Mouse (Mus musculus) forebrain, postnatal 0 days (tissue): ENCODE measurements at regions not wholly inside any gene's neighbourhood (a gene's known extent, or its start where the extent isn't known, plus 50 kb on each side); places are given as distances from the start of the nearest gene placed in this dataset.
A peak's percentile ranks its signal among the peaks of the same experiment; 100 is the strongest.
"Not testable (repeated sequence)": the region's sequence is repeated elsewhere in the genome, so short reads cannot be mapped to it uniquely, and the experiment has no call there.

Experiments
- ATAC-seq: fragments of 200-750 bp; cut with Nextera tagmentation; 2 replicates; pipeline ENCODE4 v1.8.0; 2017; ENCODE audit warnings: mild to moderate bottlenecking, moderate library complexity
- DNase-seq: peaks from one replicate; pipeline ENCODE4 v3.0.0-alpha.2; 2015
- H3K27ac ChIP-seq: fragments of 300-500 bp; sonication (generic); 2 replicates; pipeline ENCODE4 v1.5.1; 2014; ENCODE audit warnings: low read depth, mild to moderate bottlenecking, antibody characterized with exemption, low read length, moderate library complexity, mixed read lengths
- H3K27me3 ChIP-seq: fragments of 300-500 bp; sonication (generic); 2 replicates; pipeline ENCODE4 v1.6.1; 2014; ENCODE audit warnings: mild to moderate bottlenecking, low read length, mixed read lengths; ENCODE audit not compliant: insufficient read depth
- H3K36me3 ChIP-seq: fragments of 300-500 bp; sonication (generic); 2 replicates; pipeline ENCODE4 v1.6.1; 2014; ENCODE audit warnings: mild to moderate bottlenecking, moderate library complexity; ENCODE audit not compliant: insufficient read depth
- H3K4me1 ChIP-seq: fragments of 300-500 bp; sonication (generic); 2 replicates; pipeline ENCODE4 v1.6.1; 2014; ENCODE audit warnings: antibody characterized with exemption; ENCODE audit not compliant: insufficient read depth
- H3K4me2 ChIP-seq: fragments of 300-500 bp; sonication (generic); 2 replicates; pipeline ENCODE4 v1.6.1; 2014; ENCODE audit warnings: low read depth, mild to moderate bottlenecking, moderate library complexity
- H3K4me3 ChIP-seq: fragments of 300-500 bp; sonication (generic); 2 replicates; pipeline ENCODE4 v1.5.1; 2014; ENCODE audit warnings: low read depth, low read length, mixed read lengths
- H3K9ac ChIP-seq: fragments of 300-500 bp; sonication (generic); 2 replicates; pipeline ENCODE4 v1.6.1; 2014; ENCODE audit warnings: mild to moderate bottlenecking
- H3K9me3 ChIP-seq: fragments of 300-500 bp; sonication (generic); 2 replicates; pipeline ENCODE4 v1.6.1; 2016; ENCODE audit warnings: low read length
- CTCF ChIP-seq: sonication (generic); IDR thresholded peaks from 2 replicates; pipeline ENCODE4 v1.5.1; 2016; ENCODE audit warnings: antibody characterized with exemption, control low read depth, low read depth
- WGBS: fragments of 180-500 bp; shearing (Covaris S2); extraction: QIAGEN DNeasy Blood & Tissue Kit; methylation state at CpG from one replicate; pipeline ENCODE4 v1.1.7; 2014; 5-methylcytosine and 5-hydroxymethylcytosine counted together

- Histone ChIP-seq H3K27me3 (no peaks in the 10 kb centered on the region), H3K9ac (no peak overlapping the region)
Measured at GRCm38 (mm10) chr4:51674406-51674805, 457.9 kb downstream of the Cylc2 start.

GRCm38 (mm10) chr4:51679097-51679496 lies 462.6 kb downstream of the Cylc2 start:
- no peak overlapping the region for H3K4me3 ChIP-seq
- no peaks in the 10 kb centered on the region for H3K9me3 ChIP-seq
- DNase-seq, result peak; percentile 5
- H3K4me1 ChIP-seq, result no peaks in the 10 kb centered on the region
- no peak for ATAC-seq
- no peak for TF ChIP-seq CTCF
- H3K4me2 ChIP-seq, result no peak overlapping the region
- WGBS, result 28% methylated on average over 2 of the region's 2 CpGs
- no peaks in the 10 kb centered on the region for H3K36me3 ChIP-seq
- no peak overlapping the region for H3K27ac ChIP-seq
- H3K9ac ChIP-seq, result no peak overlapping the region
- H3K27me3 ChIP-seq, result no peaks in the 10 kb centered on the region

More at GRCm38 (mm10) chr4:51674406-51674805, 457.9 kb downstream of the Cylc2 start:
- Histone ChIP-seq H3K4me1 (no peaks in the 10 kb centered on the region), H3K4me3 (no peak overlapping the region), H3K27ac (no peak overlapping the region), H3K36me3 (no peaks in the 10 kb centered on the region), H3K4me2 (no peak overlapping the region), H3K9me3 (no peaks in the 10 kb centered on the region)
- no peak for TF ChIP-seq CTCF
- 93% methylated on average over 1 of the region's 1 CpGs for WGBS
- ATAC-seq, result no peak
- no peak for DNase-seq

GRCm38 (mm10) chr4:51683345-51683744 lies 466.9 kb downstream of the Cylc2 start:
- H3K36me3 ChIP-seq, H3K4me1 ChIP-seq, H3K27ac ChIP-seq, H3K4me3 ChIP-seq, H3K27me3 ChIP-seq, H3K9me3 ChIP-seq, ATAC-seq, H3K4me2 ChIP-seq, H3K9ac ChIP-seq, DNase-seq: not testable (repeated sequence)

- ATAC-seq, result no peak
- DNase-seq, result no peak
Measured at GRCm38 (mm10) chr4:51686651-51687050, 470.2 kb downstream of the Cylc2 start.

More at GRCm38 (mm10) chr4:51686651-51687050, 470.2 kb downstream of the Cylc2 start:
- no peak overlapping the region for H3K4me3 ChIP-seq
- TF ChIP-seq CTCF, result no peak
- H3K4me2 ChIP-seq, result no peak overlapping the region
- H3K27me3 ChIP-seq, result no peaks in the 10 kb centered on the region
- no peaks in the 10 kb centered on the region for H3K4me1 ChIP-seq
- H3K36me3 ChIP-seq, result no peaks in the 10 kb centered on the region
- no peaks in the 10 kb centered on the region for H3K9me3 ChIP-seq
- H3K9ac ChIP-seq, result no peak overlapping the region
- WGBS, result 63% methylated on average over 3 of the region's 3 CpGs
- no peak overlapping the region for H3K27ac ChIP-seq
